Mouse (Mus musculus) bone marrow macrophage, adult 2 months (primary cell): ENCODE data around the gene Pde4d. TPM values are rescaled to one million over a fixed set of nuclear protein-coding genes. Genes with fewer than 3 reads are reported as not detected.
"Not testable (repeated sequence)": the region's sequence is repeated elsewhere in the genome, so short reads cannot be mapped to it uniquely, and the experiment has no call there.

Source experiments
- H3K27ac ChIP-seq: 2 replicates; pipeline ENCODE4 v1.5.1; 2012; ENCODE audit warnings: low read depth, low read length; ENCODE audit not compliant: insufficient read depth
- H3K4me1 ChIP-seq: 2 replicates; pipeline ENCODE4 v1.6.1; 2012; ENCODE audit warnings: low read length; ENCODE audit not compliant: control insufficient read depth, insufficient read depth
- H3K4me3 ChIP-seq: 2 replicates; pipeline ENCODE4 v1.5.1; 2012; ENCODE audit warnings: mild to moderate bottlenecking, low read length, moderate library complexity; ENCODE audit not compliant: insufficient read depth
- CTCF ChIP-seq: IDR thresholded peaks from 2 replicates; pipeline ENCODE4 v1.5.1; 2012; ENCODE audit warnings: low read depth, mild to moderate bottlenecking, low read length, moderate library complexity
- POLR2A ChIP-seq: IDR thresholded peaks from 2 replicates; pipeline ENCODE4 v1.6.1; 2012; ENCODE audit warnings: mild to moderate bottlenecking, low read depth, low read length, borderline replicate concordance
- polyA plus RNA-seq: library from polyadenylated mRNA; stranded (reverse); fragments of >200 nt; gene quantifications from 2 replicates; pipeline ENCODE4 v1.2.4, GENCODE M21; 2012; ENCODE audit not compliant: missing spikeins, insufficient read depth, insufficient read length

Gene Pde4d
- polyA plus RNA-seq, 1 experiment, result 1.8 TPM

- Histone ChIP-seq H3K4me3 (no peak overlapping the region), H3K4me1 (no peaks in the 10 kb centered on the region), H3K27ac (no peak overlapping the region)
- TF ChIP-seq POLR2A (no peak), CTCF (no peak)
These were observed 1450.0 kb downstream of the Pde4d start for GRCm38 (mm10) chr13:109899442-109900428.

- Histone ChIP-seq H3K4me3 (no peak overlapping the region), H3K27ac (no peak overlapping the region), H3K4me1 (no peaks in the 10 kb centered on the region)
- no peak for TF ChIP-seq POLR2A
- TF ChIP-seq CTCF, result no peak
These were observed 1452.1 kb downstream of the Pde4d start for GRCm38 (mm10) chr13:109901811-109902210.

GRCm38 (mm10) chr13:109902460-109902854 is 1452.7 kb downstream of the Pde4d start:
- H3K4me1 ChIP-seq, H3K27ac ChIP-seq: not testable (repeated sequence)
- H3K4me3 ChIP-seq, result peak overlapping the region; percentile 79

DNA sequence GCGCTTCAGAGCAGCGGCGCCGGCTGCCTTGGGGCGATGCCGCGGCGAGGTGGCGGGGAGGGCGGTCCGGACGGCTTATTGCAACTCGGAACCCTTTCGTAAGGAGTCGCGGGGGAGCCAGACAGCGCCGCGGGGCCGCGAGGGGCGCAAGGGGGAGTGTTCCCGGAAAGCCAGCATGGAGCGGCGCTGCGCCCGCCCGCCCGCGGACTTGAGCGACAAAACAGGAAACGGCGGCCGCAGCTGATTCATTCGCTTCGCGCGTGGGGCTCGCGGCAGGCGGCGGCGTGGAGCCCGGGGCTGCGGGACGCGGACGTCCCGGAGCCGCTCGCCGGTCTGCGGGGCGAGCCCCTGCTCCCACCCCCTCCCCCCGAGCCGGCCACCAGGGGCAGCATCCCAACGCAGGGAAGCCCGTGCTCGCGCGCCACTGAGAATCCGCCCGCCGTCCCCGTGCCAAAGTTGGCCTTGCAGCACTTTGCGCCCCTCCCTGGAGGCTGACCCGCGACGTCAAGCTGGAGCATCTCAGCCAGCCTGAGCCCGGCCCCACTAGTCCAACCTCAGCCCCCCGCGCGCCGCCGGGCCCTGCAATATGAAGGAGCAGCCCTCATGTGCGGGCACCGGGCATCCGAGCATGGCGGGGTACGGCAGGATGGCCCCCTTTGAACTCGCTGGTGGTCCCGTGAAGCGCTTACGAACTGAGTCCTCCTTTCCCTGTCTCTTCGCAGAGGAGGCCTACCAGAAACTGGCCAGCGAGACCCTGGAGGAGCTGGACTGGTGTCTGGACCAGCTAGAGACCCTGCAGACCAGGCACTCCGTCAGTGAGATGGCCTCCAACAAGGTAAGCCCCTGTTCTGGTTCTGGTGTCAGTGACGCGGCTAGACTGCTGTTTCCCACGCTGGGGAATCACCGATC is 1453.4 kb downstream of the Pde4d start:
- no peaks in the 10 kb centered on the region for H3K4me1 ChIP-seq
- H3K27ac ChIP-seq, result no peak overlapping the region
- TF ChIP-seq CTCF (no peak), POLR2A (no peak)
- peak overlapping the region; percentile 79 for H3K4me3 ChIP-seq

- H3K4me1 ChIP-seq, result no peaks in the 10 kb centered on the region
- H3K27ac ChIP-seq, result no peak overlapping the region
- H3K4me3 ChIP-seq, result peak overlapping the region; percentile 79; the same call in 1 of the 2 replicates
- TF ChIP-seq CTCF (no peak), POLR2A (no peak)
These were observed 1454.2 kb downstream of the Pde4d start for GRCm38 (mm10) chr13:109903764-109904510.

- H3K4me3 ChIP-seq, result no peak overlapping the region
- TF ChIP-seq POLR2A, result no peak
- no peak for TF ChIP-seq CTCF
- H3K4me1 ChIP-seq, result no peaks in the 10 kb centered on the region
- no peak overlapping the region for H3K27ac ChIP-seq
These were observed 1456.7 kb downstream of the Pde4d start for GRCm38 (mm10) chr13:109906342-109906888.

DNA sequence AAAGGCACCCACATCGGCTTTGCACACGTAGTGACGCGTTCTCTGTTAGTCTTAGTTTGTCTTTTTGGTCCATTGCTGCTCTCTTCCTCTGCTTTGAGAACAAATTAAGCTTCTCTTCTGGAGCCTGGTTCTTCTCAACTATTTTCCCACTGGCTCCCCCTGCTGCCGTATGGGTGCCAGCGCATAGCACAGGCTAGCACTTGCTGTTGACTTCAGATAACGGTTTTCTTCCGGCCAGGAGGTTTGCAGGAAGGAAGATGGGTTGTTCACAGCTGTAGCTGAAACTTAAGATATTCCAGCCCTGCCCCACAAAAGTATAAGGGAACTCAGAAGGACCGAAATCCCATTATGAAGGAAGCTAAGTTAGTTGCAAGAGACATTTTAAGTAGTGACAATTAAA is 1457.9 kb downstream of the Pde4d start:
- H3K27ac ChIP-seq, result no peak overlapping the region
- H3K4me3 ChIP-seq, result no peak overlapping the region
- TF ChIP-seq CTCF, result peak; percentile 85
- TF ChIP-seq POLR2A, result no peak
- no peaks in the 10 kb centered on the region for H3K4me1 ChIP-seq

- no peaks in the 10 kb centered on the region for H3K4me1 ChIP-seq
- no peak overlapping the region for H3K4me3 ChIP-seq
- TF ChIP-seq CTCF, result no peak
- no peak for TF ChIP-seq POLR2A
- H3K27ac ChIP-seq, result no peak overlapping the region
These were observed 1458.6 kb downstream of the Pde4d start for GRCm38 (mm10) chr13:109908386-109908785.

DNA sequence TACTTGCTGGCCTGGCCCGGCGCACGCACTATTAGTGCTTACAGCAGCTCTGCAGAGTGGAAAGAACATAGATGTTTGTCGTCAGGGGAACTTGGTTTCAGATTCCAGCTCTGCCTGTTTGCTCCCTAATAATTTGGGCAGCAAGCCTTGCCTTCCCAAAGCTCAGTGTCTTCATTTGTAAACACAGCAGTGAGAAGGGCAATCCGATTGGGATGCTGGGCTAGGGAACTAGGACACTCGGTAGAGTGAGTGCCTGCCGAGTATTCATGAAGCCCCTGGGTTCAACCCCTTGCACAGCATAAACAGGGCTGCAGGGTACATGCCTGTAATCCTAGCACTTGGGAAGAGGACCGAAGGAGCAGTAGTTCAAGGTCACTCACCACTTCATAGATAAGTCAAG is 1459.4 kb downstream of the Pde4d start:
- Histone ChIP-seq H3K4me1 (no peaks in the 10 kb centered on the region), H3K4me3 (no peak overlapping the region), H3K27ac (no peak overlapping the region)
- TF ChIP-seq POLR2A (no peak), CTCF (no peak)
